Mouse (Mus musculus) E14TG2a.4 (cell line): Measurements from ENCODE around the gene Idua.

Source experiments
- CTCF ChIP-seq: conservative IDR thresholded peaks from 2 replicates; pipeline ENCODE4 v1.5.1; 2014; ENCODE audit warnings: low read length
- NANOG ChIP-seq: IDR thresholded peaks from 2 replicates; pipeline ENCODE4 v1.6.1; 2014; ENCODE audit warnings: borderline replicate concordance, low read length, mixed read lengths

- TF ChIP-seq CTCF, result no peak
- TF ChIP-seq NANOG, result no peak
Observed at GRCm38 (mm10) chr5:108695861-108696260, 35.7 kb downstream of the Idua start.
